ENCODE assay signal across 15 mouse cellular contexts in the genomic region with DNA sequence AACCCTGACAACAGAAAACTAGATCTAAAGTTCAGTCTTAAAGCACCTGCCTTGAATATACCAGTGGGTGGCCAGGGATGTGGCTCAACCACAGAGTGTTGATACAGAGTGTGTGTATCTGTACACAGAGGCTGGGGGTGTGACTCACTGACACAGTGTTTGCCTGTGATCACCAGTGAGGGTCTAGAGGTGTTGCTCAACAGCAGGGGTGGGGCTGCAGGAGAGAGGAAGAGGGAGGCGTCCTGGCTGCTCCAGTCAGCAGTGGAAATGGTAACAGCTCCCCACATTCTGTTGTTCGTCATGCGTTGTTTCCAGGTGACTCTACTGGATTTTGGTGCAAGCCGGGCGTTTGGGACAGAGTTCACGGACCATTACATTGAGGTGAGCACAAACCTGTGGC. TPM values are rescaled to one million over a fixed set of nuclear protein-coding genes. Genes with fewer than 3 reads are reported as not detected.
DNase-seq lines count a peak whose midpoint lies in the region; ATAC-seq lines count a peak whose summit lies in the region.
"Had no signal": no experiment of that assay in that cellular context is flagged by ENCODE, and none has a peak within 500 bp of the region (broad histone marks: within the 10 kb centered on the region; RNA-seq: fewer than 3 reads in every experiment).

No protein-coding gene starts in this region.

- WGBS in liver, embryonic 12.5 days (ENCODE audit: insufficient replicate concordance): 56% methylated on average over 6 of the region's 6 CpGs
- WGBS in stomach, embryonic 16.5 days: 63% methylated on average over 6 of the region's 6 CpGs

- H3K9ac ChIP-seq in liver, embryonic 12.5 days: no peak overlapping the region
- H3K9ac ChIP-seq in stomach, embryonic 16.5 days (ENCODE audit: low read length): no peak overlapping the region
- H3K9ac ChIP-seq: forebrain, postnatal 0 days; hindbrain, embryonic 12.5 days; lung, embryonic 14.5 days had no signal

- H3K27ac ChIP-seq in liver, embryonic 12.5 days: peak overlapping the region; percentile 53
- H3K27ac ChIP-seq in stomach, embryonic 16.5 days (ENCODE audit: low read length): peak overlapping the region; percentile 62
- H3K27ac ChIP-seq: hindbrain, embryonic 12.5 days had no signal

- ATAC-seq in common myeloid progenitor, adult 5-6 weeks (replicated peaks; ENCODE audit: low read depth, poor library complexity, severe bottlenecking): peak; percentile 75
- peak; percentile 82 for ATAC-seq in liver, embryonic 12.5 days
- peak; percentile 89 for ATAC-seq in stomach, embryonic 16.5 days (ENCODE audit: insufficient read depth, low FRiP score)
- ATAC-seq: forebrain, postnatal 0 days had no signal

- H3K9me3 ChIP-seq in liver, embryonic 12.5 days (replicated peaks): no peaks in the 10 kb centered on the region
- no peaks in the 10 kb centered on the region for H3K9me3 ChIP-seq in stomach, embryonic 16.5 days (replicated peaks; ENCODE audit: control insufficient read depth, low read length)
- H3K9me3 ChIP-seq: hindbrain, embryonic 12.5 days had no signal

- intact Hi-C loops in gastrocnemius, postnatal 36 days (cut with DNase I): no loop called here

- peaks cover 42% of the 10 kb centered on the region for H3K4me1 ChIP-seq in liver, embryonic 12.5 days
- peaks cover 4% of the 10 kb centered on the region; the same call in 1 of the 2 replicates for H3K4me1 ChIP-seq in stomach, embryonic 16.5 days (ENCODE audit: control insufficient read depth, insufficient read depth, low read length)

- 0 out of 2 replicates have a peak overlapping the region, but pooled peaks have one; percentile 2 for H3K4me3 ChIP-seq in liver, embryonic 12.5 days
- no peak overlapping the region for H3K4me3 ChIP-seq in stomach, embryonic 16.5 days (replicated peaks; ENCODE audit: low read length)
- H3K4me3 ChIP-seq: hindbrain, embryonic 12.5 days had no signal

- H3K4me2 ChIP-seq in liver, embryonic 12.5 days: peak overlapping the region; percentile 17; the same call in 1 of the 2 replicates
- no peak overlapping the region for H3K4me2 ChIP-seq in stomach, embryonic 16.5 days (ENCODE audit: low read depth, low read length)
- H3K4me2 ChIP-seq: hindbrain, embryonic 12.5 days; lung, embryonic 14.5 days had no signal

- DNase-seq in lung, postnatal 10 days: peak; percentile 57
- no peak for DNase-seq in gastrocnemius, postnatal 36 days
- DNase-seq in frontal cortex, postnatal 36 days (ENCODE audit: low spot score in 2 of 2): no peak
- no peak for DNase-seq in thymus, postnatal 4 days
- DNase-seq: cerebellum, adult 18-20 months; forebrain, postnatal 0 days; kidney, adult 8-10 months; lung, embryonic 14.5 days; midbrain, embryonic 14.5 days; right cerebral cortex, postnatal 25 days; thymus, postnatal 25 days had no signal

- peaks cover 11% of the 10 kb centered on the region; the same call in 1 of the 2 replicates for H3K36me3 ChIP-seq in liver, embryonic 12.5 days
- 0 out of 2 replicates have a peak, but pooled peaks cover 5% of the 10 kb centered on the region for H3K36me3 ChIP-seq in stomach, embryonic 16.5 days (ENCODE audit: control insufficient read depth, insufficient read depth, low read length)

- no peaks in the 10 kb centered on the region for H3K27me3 ChIP-seq in liver, embryonic 12.5 days (replicated peaks)
- H3K27me3 ChIP-seq in stomach, embryonic 16.5 days (ENCODE audit: control insufficient read depth, insufficient read depth, low read length): no peaks in the 10 kb centered on the region
- H3K27me3 ChIP-seq: hindbrain, embryonic 12.5 days had no signal

RNA-seq across cellular contexts. Expression of a gene that starts 6.3 kb away (rescaled TPM):
- total RNA-seq in common myeloid progenitor, adult 5-6 weeks (2017): 0.29 and 1.1 TPM in 2 replicates
- polyA plus RNA-seq in liver, embryonic 12.5 days (2016; fragmentation: Nextera tagmentation; extraction: Ambion mirVana): 3.9 and 4.0 TPM in 2 replicates
- polyA plus RNA-seq in stomach, embryonic 16.5 days (2015; fragmentation: Nextera tagmentation; extraction: Ambion mirVana): 13.7 and 15.8 TPM in 2 replicates
- 1 to 10 TPM; 4.4 TPM for total RNA-seq in gastrocnemius, postnatal 36 days (2021)

RNA-seq across cellular contexts. Expression of a gene that starts 19.1 kb away (rescaled TPM):
- 8.2 and 15.7 TPM in 2 replicates for total RNA-seq in common myeloid progenitor, adult 5-6 weeks (2017)
- polyA plus RNA-seq in liver, embryonic 12.5 days (2016; fragmentation: Nextera tagmentation; extraction: Ambion mirVana): 14.2 and 15.7 TPM in 2 replicates
- polyA plus RNA-seq in stomach, embryonic 16.5 days (2015; fragmentation: Nextera tagmentation; extraction: Ambion mirVana): 26.4 TPM in 2 replicates
- total RNA-seq in gastrocnemius, postnatal 36 days (2021): 1 to 10 TPM; 2.5 to 3.1 TPM

RNA-seq across cellular contexts. Expression of a gene that starts 23.5 kb away (rescaled TPM):
- total RNA-seq in common myeloid progenitor, adult 5-6 weeks (2017): 5.2 and 5.4 TPM in 2 replicates
- polyA plus RNA-seq in liver, embryonic 12.5 days (2016; fragmentation: Nextera tagmentation; extraction: Ambion mirVana): 3.5 and 4.1 TPM in 2 replicates
- 10.3 and 11.0 TPM in 2 replicates for polyA plus RNA-seq in stomach, embryonic 16.5 days (2015; fragmentation: Nextera tagmentation; extraction: Ambion mirVana)
- total RNA-seq in gastrocnemius, postnatal 36 days (2021): 1 to 10 TPM; 3.3 to 3.6 TPM

RNA-seq across cellular contexts. Expression of a gene that starts 55.9 kb away (rescaled TPM):
- 102 and 125 TPM in 2 replicates for total RNA-seq in common myeloid progenitor, adult 5-6 weeks (2017)
- polyA plus RNA-seq in liver, embryonic 12.5 days (2016; fragmentation: Nextera tagmentation; extraction: Ambion mirVana): 150 and 163 TPM in 2 replicates
- 184 and 213 TPM in 2 replicates for polyA plus RNA-seq in stomach, embryonic 16.5 days (2015; fragmentation: Nextera tagmentation; extraction: Ambion mirVana)
- total RNA-seq in gastrocnemius, postnatal 36 days (2021): 10 to 100 TPM; 29.9 to 32.9 TPM

RNA-seq across cellular contexts. Expression of a gene that starts 56.4 kb away (rescaled TPM):
- 4.8 and 5.7 TPM in 2 replicates for total RNA-seq in common myeloid progenitor, adult 5-6 weeks (2017)
- polyA plus RNA-seq in liver, embryonic 12.5 days (2016; fragmentation: Nextera tagmentation; extraction: Ambion mirVana): 1.5 TPM in 2 replicates
- polyA plus RNA-seq in stomach, embryonic 16.5 days (2015; fragmentation: Nextera tagmentation; extraction: Ambion mirVana): 3.2 TPM in 2 replicates
- total RNA-seq in gastrocnemius, postnatal 36 days (2021): 10 to 100 TPM; 11.6 to 18.1 TPM
